Mouse (Mus musculus): Measurements from ENCODE around the gene Nek6. TPM values are rescaled to one million over a fixed set of nuclear protein-coding genes. Genes with fewer than 3 reads are reported as not detected.

Gene Nek6
- polyA plus RNA-seq, 1 experiment from 2014 or later: 111 TPM

- no peaks in the 10 kb centered on the region for H3K9me3 ChIP-seq (replicated peaks; ENCODE audit: control insufficient read depth, low read length)
- H3K9ac ChIP-seq (ENCODE audit: low read length): no peak overlapping the region
- ATAC-seq (ENCODE audit: insufficient read depth, low FRiP score): no peak
- H3K4me3 ChIP-seq (replicated peaks; ENCODE audit: low read length): no peak overlapping the region
- peaks cover 3% of the 10 kb centered on the region; the same call in 1 of the 2 replicates for H3K4me1 ChIP-seq (ENCODE audit: control insufficient read depth, insufficient read depth, low read length)
- H3K4me2 ChIP-seq (ENCODE audit: low read depth, low read length): no peak overlapping the region
- 89% methylated on average over 3 of the region's 3 CpGs for WGBS
- no peaks in the 10 kb centered on the region for H3K36me3 ChIP-seq (ENCODE audit: control insufficient read depth, insufficient read depth, low read length)
- H3K27ac ChIP-seq (ENCODE audit: low read length): no peak overlapping the region
- no peaks in the 10 kb centered on the region for H3K27me3 ChIP-seq (ENCODE audit: control insufficient read depth, insufficient read depth, low read length)
Observed at GRCm38 (mm10) chr2:38502747-38503146, 8.7 kb upstream of the Nek6 start.

- WGBS: 44% methylated on average over 6 of the region's 6 CpGs
- Histone ChIP-seq H3K4me2 (ENCODE audit: low read depth, low read length) (no peak overlapping the region), H3K4me1 (ENCODE audit: control insufficient read depth, insufficient read depth, low read length) (peaks cover 3% of the 10 kb centered on the region; the same call in 1 of the 2 replicates), H3K27me3 (ENCODE audit: control insufficient read depth, insufficient read depth, low read length) (no peaks in the 10 kb centered on the region), H3K9me3 (replicated peaks; ENCODE audit: control insufficient read depth, low read length) (no peaks in the 10 kb centered on the region), H3K27ac (ENCODE audit: low read length) (no peak overlapping the region), H3K9ac (ENCODE audit: low read length) (no peak overlapping the region; the same call in 1 of the 2 replicates), H3K36me3 (ENCODE audit: control insufficient read depth, insufficient read depth, low read length) (no peaks in the 10 kb centered on the region), H3K4me3 (replicated peaks; ENCODE audit: low read length) (no peak overlapping the region)
- peak; percentile 59; the same call in 1 of the 2 replicates for ATAC-seq (ENCODE audit: insufficient read depth, low FRiP score)
Observed at GRCm38 (mm10) chr2:38504311-38504710, 7.1 kb upstream of the Nek6 start.

GRCm38 (mm10) chr2:38507181-38507580 is 4.3 kb upstream of the Nek6 start:
- WGBS: 81% methylated on average over 1 of the region's 1 CpGs
- Histone ChIP-seq H3K27ac (ENCODE audit: low read length) (no peak overlapping the region), H3K27me3 (ENCODE audit: control insufficient read depth, insufficient read depth, low read length) (no peaks in the 10 kb centered on the region), H3K36me3 (ENCODE audit: control insufficient read depth, insufficient read depth, low read length) (no peaks in the 10 kb centered on the region), H3K9me3 (replicated peaks; ENCODE audit: control insufficient read depth, low read length) (no peaks in the 10 kb centered on the region), H3K4me3 (replicated peaks; ENCODE audit: low read length) (no peak overlapping the region), H3K4me1 (ENCODE audit: control insufficient read depth, insufficient read depth, low read length) (no peaks in the 10 kb centered on the region), H3K4me2 (ENCODE audit: low read depth, low read length) (no peak overlapping the region), H3K9ac (ENCODE audit: low read length) (no peak overlapping the region)
- ATAC-seq (ENCODE audit: insufficient read depth, low FRiP score): no peak

DNA sequence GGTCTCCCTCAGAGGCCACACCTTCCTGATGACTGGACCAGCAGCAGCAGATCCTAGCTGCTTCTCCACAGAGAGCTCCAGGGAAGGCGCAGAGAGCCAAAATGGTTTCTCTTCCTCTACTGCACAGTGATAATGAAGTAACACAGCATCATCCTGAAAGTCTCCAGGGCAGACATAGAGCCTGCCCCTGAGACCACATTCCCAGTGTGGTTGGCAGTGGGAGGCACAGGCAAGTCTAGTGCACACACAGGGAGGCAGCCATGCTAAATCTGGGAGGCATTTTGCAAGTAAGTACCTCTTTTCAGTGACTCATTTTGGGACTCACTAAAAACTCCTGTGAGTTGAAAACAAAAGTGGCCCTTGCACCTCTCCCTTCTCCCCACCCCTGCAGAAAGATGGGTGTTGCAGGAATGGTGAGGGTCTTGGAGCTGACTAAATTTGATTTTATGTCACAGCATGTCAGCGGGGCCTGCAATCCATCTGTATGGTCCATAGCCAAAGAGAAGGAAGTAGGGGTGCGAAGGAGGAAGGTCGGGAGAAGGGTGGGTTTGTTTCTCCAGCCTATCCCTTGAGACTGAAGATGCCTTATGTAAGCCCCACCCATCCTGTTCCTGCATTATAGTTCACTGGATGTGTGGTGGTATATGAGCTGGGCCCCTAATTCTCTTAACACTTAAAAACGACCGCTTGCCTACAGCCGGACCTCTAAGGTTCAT is 2.3 kb upstream of the Nek6 start:
- Histone ChIP-seq H3K27ac (ENCODE audit: low read length) (no peak overlapping the region), H3K4me3 (replicated peaks; ENCODE audit: low read length) (no peak overlapping the region), H3K4me1 (ENCODE audit: control insufficient read depth, insufficient read depth, low read length) (peaks cover 8% of the 10 kb centered on the region), H3K36me3 (ENCODE audit: control insufficient read depth, insufficient read depth, low read length) (no peaks in the 10 kb centered on the region), H3K9ac (ENCODE audit: low read length) (no peak overlapping the region), H3K27me3 (ENCODE audit: control insufficient read depth, insufficient read depth, low read length) (no peaks in the 10 kb centered on the region), H3K9me3 (replicated peaks; ENCODE audit: control insufficient read depth, low read length) (no peaks in the 10 kb centered on the region), H3K4me2 (ENCODE audit: low read depth, low read length) (no peak overlapping the region)
- ATAC-seq (ENCODE audit: insufficient read depth, low FRiP score): no peak
- WGBS: 75% methylated on average over 7 of the region's 7 CpGs

GRCm38 (mm10) chr2:38510120-38510519 is 1.3 kb upstream of the Nek6 start:
- Histone ChIP-seq H3K9me3 (replicated peaks; ENCODE audit: control insufficient read depth, low read length) (no peaks in the 10 kb centered on the region), H3K4me2 (ENCODE audit: low read depth, low read length) (no peak overlapping the region), H3K4me3 (replicated peaks; ENCODE audit: low read length) (no peak overlapping the region), H3K36me3 (ENCODE audit: control insufficient read depth, insufficient read depth, low read length) (no peaks in the 10 kb centered on the region), H3K27me3 (ENCODE audit: control insufficient read depth, insufficient read depth, low read length) (no peaks in the 10 kb centered on the region), H3K27ac (ENCODE audit: low read length) (no peak overlapping the region), H3K9ac (ENCODE audit: low read length) (no peak overlapping the region), H3K4me1 (ENCODE audit: control insufficient read depth, insufficient read depth, low read length) (peaks cover 14% of the 10 kb centered on the region)
- no peak for ATAC-seq (ENCODE audit: insufficient read depth, low FRiP score)
- 73% methylated on average over 1 of the region's 1 CpGs for WGBS

DNA sequence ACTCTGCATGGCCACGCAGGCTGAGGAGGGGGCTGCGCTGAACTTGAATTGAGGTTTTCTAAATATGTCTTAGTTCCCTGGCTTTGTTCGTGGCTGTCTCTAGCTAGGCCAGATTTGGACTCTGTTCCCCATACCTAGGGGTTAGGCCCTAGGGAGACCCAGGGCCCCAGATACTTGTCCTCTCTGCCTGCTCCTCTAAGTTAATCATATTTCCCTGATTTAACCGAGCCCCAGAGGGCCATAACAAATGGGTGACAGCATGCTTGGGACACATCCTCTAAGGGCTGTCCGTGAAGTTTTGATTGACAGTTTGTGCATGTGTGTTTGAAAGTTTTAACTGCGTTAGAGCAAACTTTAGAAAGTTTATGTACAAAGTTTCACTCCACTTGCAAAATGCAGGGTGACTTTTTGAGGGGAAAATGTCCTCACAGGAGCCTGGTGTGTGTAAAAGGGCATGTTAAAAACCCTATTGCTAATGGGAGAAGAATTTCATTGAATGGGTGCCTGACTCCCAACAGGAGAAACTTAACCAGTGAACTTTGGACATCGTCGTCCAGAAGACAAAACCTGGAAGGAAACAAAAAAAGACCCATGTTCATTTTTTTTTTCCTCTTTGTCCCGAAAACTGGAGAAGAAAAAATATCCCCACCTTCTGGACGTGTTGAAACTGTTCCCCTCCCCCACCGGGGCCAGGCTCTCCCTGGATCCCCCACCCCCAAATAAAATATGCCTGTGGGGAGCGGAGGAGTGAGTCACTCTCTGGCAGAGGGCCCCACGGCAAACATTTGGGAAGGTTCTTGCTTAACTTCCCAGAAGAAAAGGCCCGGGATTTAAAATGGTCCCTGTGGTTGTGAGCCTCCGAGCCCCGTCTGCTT is 1.1 kb downstream of the Nek6 start:
- Histone ChIP-seq H3K4me3 (replicated peaks; ENCODE audit: low read length) (peak overlapping the region; percentile 77), H3K9ac (ENCODE audit: low read length) (peak overlapping the region; percentile 95), H3K36me3 (ENCODE audit: control insufficient read depth, insufficient read depth, low read length) (no peaks in the 10 kb centered on the region), H3K9me3 (replicated peaks; ENCODE audit: control insufficient read depth, low read length) (no peaks in the 10 kb centered on the region), H3K27me3 (ENCODE audit: control insufficient read depth, insufficient read depth, low read length) (no peaks in the 10 kb centered on the region), H3K4me2 (ENCODE audit: low read depth, low read length) (peak overlapping the region; percentile 73), H3K27ac (ENCODE audit: low read length) (peak overlapping the region; percentile 97), H3K4me1 (ENCODE audit: control insufficient read depth, insufficient read depth, low read length) (peaks cover 31% of the 10 kb centered on the region)
- 4% methylated on average over 16 of the region's 16 CpGs for WGBS
- ATAC-seq (ENCODE audit: insufficient read depth, low FRiP score): peak; percentile 61; the same call in 1 of the 2 replicates

DNA sequence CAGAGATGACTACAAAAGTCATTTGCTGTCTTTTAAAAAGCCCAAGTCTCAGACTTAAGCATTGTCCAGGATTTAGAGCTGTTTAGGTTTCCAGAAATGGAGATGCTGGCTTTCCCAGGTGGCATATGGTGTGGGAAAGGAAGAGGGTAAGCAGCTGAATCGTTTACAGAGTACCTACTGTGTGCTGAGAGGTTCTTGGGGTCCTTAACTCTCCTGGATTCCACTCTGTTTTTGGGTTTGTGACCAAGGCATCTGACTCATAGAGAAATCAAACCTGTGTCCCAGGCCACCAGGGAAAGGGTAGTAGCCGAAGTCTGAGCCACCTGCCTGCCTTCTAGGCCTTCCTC is 1.7 kb downstream of the Nek6 start:
- H3K4me3 ChIP-seq (replicated peaks; ENCODE audit: low read length): peak overlapping the region; percentile 77
- H3K36me3 ChIP-seq (ENCODE audit: control insufficient read depth, insufficient read depth, low read length): 0 out of 2 replicates have a peak, but pooled peaks cover 2% of the 10 kb centered on the region
- H3K27ac ChIP-seq (ENCODE audit: low read length): peak overlapping the region; percentile 97
- H3K4me1 ChIP-seq (ENCODE audit: control insufficient read depth, insufficient read depth, low read length): peaks cover 31% of the 10 kb centered on the region
- no peak for ATAC-seq (ENCODE audit: insufficient read depth, low FRiP score)
- H3K9me3 ChIP-seq (replicated peaks; ENCODE audit: control insufficient read depth, low read length): no peaks in the 10 kb centered on the region
- 37% methylated on average over 2 of the region's 2 CpGs for WGBS
- H3K27me3 ChIP-seq (ENCODE audit: control insufficient read depth, insufficient read depth, low read length): no peaks in the 10 kb centered on the region
- H3K9ac ChIP-seq (ENCODE audit: low read length): peak overlapping the region; percentile 95
- peak overlapping the region; percentile 73 for H3K4me2 ChIP-seq (ENCODE audit: low read depth, low read length)

- Histone ChIP-seq H3K4me1 (ENCODE audit: control insufficient read depth, insufficient read depth, low read length) (peaks cover 43% of the 10 kb centered on the region), H3K4me3 (replicated peaks; ENCODE audit: low read length) (no peak overlapping the region), H3K4me2 (ENCODE audit: low read depth, low read length) (no peak overlapping the region), H3K9me3 (replicated peaks; ENCODE audit: control insufficient read depth, low read length) (no peaks in the 10 kb centered on the region), H3K36me3 (ENCODE audit: control insufficient read depth, insufficient read depth, low read length) (0 out of 2 replicates have a peak, but pooled peaks cover 2% of the 10 kb centered on the region), H3K27ac (ENCODE audit: low read length) (peak overlapping the region; percentile 44), H3K27me3 (ENCODE audit: control insufficient read depth, insufficient read depth, low read length) (no peaks in the 10 kb centered on the region), H3K9ac (ENCODE audit: low read length) (0 out of 2 replicates have a peak overlapping the region, but pooled peaks have one; percentile 32)
- WGBS: 52% methylated on average over 7 of the region's 7 CpGs
- ATAC-seq (ENCODE audit: insufficient read depth, low FRiP score): no peak
Observed at GRCm38 (mm10) chr2:38514411-38514810, 3.0 kb downstream of the Nek6 start.

GRCm38 (mm10) chr2:38515446-38515845 is 4.0 kb downstream of the Nek6 start:
- H3K27ac ChIP-seq (ENCODE audit: low read length): peak overlapping the region; percentile 7; the same call in 1 of the 2 replicates
- H3K27me3 ChIP-seq (ENCODE audit: control insufficient read depth, insufficient read depth, low read length): no peaks in the 10 kb centered on the region
- H3K4me2 ChIP-seq (ENCODE audit: low read depth, low read length): peak overlapping the region; percentile 8; the same call in 1 of the 2 replicates
- 0 out of 2 replicates have a peak, but pooled peaks cover 2% of the 10 kb centered on the region for H3K36me3 ChIP-seq (ENCODE audit: control insufficient read depth, insufficient read depth, low read length)
- H3K4me3 ChIP-seq (replicated peaks; ENCODE audit: low read length): no peak overlapping the region
- H3K4me1 ChIP-seq (ENCODE audit: control insufficient read depth, insufficient read depth, low read length): peaks cover 51% of the 10 kb centered on the region
- H3K9ac ChIP-seq (ENCODE audit: low read length): peak overlapping the region; percentile 15; the same call in 1 of the 2 replicates
- H3K9me3 ChIP-seq (replicated peaks; ENCODE audit: control insufficient read depth, low read length): no peaks in the 10 kb centered on the region
- 31% methylated on average over 6 of the region's 6 CpGs for WGBS
- no peak for ATAC-seq (ENCODE audit: insufficient read depth, low FRiP score)

Measured in stomach, embryonic 16.5 days (tissue).